Mouse (Mus musculus) retina, postnatal 7 days (tissue): ENCODE data around the gene Zfp385c.
"Not testable (repeated sequence)": the region's sequence is repeated elsewhere in the genome, so short reads cannot be mapped to it uniquely, and the experiment has no call there.

Experiments
- DNase-seq: peaks from one replicate; pipeline ENCODE4 v3.0.0-alpha.2; 2012; ENCODE audit warnings: low read depth, low spot score

Zfp385c gene

GRCm38 (mm10) chr11:100626701-100627195 is 65.5 kb downstream of the Zfp385c start:
- DNase-seq = no peak

DNA sequence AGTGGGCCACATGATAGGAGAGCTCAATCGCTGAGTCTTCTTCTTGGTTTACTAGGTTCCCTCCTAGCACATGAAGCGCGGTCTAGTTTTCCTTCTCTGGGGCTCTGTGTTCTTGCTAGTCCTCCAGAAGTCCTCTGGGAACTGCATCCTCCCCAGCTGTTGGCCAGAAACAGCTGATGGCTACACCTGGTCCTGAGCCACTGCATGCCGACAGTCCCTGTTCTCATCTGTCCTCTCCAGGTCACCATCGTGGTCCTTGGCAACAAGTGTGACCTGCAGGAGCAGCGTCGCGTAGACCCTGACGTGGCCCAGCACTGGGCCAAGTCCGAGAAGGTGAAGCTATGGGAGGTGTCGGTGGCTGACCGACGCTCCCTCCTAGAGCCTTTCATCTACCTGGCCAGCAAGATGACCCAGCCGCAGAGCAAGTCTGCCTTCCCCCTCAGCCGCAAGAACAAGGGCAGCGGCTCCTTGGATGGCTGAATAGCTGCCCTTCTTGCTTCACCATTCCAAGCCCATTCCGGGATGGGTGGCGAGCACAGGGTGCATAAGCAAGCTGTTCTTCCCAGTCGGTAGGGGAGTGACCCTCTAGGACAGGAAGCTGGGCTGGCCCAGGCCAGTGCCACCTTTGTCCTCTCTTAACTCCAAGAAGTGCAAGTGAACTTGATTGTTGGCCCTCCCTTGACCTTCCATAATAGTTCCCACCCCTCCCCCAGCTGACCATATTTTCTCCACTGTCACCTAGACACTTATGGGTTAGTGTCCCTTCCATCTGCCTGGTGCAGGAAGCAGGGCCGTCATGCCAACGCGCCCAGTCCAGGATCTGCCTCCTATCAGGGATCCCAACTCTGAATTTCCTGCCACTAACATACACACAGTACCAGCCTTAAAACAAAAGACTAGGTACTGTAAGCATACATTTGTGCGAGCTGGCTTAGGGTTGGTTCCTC is 66.2 kb downstream of the Zfp385c start:
- DNase-seq = no peak

DNA sequence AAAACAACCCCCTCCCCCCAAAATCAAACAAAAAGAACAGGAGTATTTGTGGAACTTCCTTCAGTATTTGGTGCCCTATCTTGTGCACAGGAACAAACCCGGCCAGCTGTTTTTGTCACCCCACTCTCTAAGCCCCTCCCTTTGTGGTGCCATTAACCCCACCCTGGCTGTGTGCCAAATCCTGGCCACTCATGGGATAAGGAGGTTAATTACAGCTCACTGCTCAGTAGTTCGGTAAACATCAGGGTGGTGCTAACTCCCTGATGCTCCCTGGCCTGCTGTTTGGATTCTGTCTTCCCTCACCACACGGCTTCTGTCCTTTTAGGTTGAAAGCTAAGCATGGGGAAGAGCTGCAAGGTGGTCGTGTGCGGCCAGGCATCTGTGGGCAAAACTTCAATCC is 68.4 kb downstream of the Zfp385c start:
- peak; percentile 68 for DNase-seq

GRCm38 (mm10) chr11:100622714-100623113 is 69.5 kb downstream of the Zfp385c start:
- DNase-seq = peak; percentile 89

- DNase-seq = no peak
Measured at GRCm38 (mm10) chr11:100619982-100620381, 72.3 kb downstream of the Zfp385c start, which contains the start of gene Dnajc7. Gene Dnajc7 (minus strand): TSS chr11:100620168.

GRCm38 (mm10) chr11:100619485-100619975 is 72.7 kb downstream of the Zfp385c start:
- peak; percentile 90 for DNase-seq

GRCm38 (mm10) chr11:100618761-100619484 is 73.3 kb downstream of the Zfp385c start, which contains the start of gene Nkiras2:
Gene Nkiras2 (plus strand): TSS chr11:100619244.
- no peak for DNase-seq

DNA sequence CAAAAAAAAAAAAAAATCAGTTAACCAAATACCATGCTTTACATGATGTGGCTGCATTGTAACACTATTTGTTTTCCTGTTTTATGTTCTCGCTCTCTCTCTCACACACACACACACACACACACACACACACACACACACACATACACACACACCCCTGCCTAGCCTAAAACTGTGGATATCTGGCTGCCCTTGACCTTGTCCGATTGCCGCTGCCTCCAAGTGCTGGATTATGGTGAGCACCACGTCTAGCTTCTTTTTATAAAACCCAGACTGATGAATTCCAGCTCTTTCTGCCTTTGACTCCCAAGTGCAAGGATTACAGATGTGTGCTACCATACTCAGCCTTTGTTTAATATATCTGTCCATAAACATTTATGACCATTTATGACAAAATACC is 74.8 kb downstream of the Zfp385c start:
- DNase-seq = no peak

GRCm38 (mm10) chr11:100616836-100617235 is 75.4 kb downstream of the Zfp385c start:
- not testable (repeated sequence) for DNase-seq

DNA sequence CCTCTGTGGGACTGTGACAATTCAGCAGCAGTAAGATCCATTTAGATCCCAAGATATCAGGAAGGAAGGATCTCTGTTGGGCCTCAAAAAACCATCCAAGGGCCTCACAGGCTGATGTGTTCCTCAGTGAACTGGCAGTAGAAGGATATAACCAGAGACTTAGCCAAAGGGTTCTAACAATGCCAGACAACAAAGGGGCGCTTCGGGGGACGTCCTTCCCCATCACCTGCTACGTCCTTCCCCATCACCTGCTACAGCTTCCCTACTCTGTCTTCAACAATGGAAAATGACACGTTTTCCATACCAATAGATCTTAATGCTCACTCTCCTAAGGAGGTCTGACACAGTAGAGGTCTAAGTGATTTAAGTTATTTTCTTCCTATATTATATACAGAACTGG is 75.9 kb downstream of the Zfp385c start:
- DNase-seq = no peak

DNA sequence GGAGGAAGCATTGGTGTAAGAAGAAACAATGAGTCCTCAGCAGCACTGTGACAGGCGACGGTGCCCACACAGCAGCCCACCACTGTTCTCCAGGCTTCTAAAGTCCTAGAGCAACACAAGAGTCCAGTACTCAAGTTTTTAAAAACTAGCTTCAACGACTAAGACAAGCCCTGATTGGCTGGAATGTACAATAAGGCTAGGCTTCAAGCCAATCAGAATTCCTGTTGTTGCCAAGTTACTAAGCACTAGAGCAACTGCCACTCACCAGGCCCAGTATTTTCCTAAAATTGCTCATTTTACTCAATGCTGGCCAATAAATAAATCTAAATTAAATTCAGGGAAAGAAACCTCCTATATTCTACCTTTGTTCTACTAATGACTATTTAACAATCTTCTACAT is 79.0 kb downstream of the Zfp385c start:
- no peak for DNase-seq

DNA sequence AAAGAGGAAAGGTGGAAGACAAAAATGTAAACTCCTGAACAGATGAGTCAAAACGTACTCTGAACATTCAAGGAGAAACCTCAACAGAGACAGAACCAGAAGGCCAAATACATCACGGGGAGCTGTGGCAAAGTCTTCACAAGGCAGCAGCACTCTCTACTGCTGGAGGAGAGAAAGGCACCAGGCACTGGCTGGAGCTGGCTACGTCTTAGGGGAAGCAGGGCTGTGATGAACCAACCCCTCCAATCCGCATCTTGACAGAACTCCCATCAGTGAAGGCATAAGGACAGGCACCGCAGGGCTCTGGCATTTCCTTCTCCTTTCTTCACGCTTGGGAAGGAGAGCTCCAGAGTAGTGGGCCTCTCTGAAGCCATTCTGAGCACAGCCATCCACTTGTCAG is 80.6 kb downstream of the Zfp385c start:
- no peak for DNase-seq

GRCm38 (mm10) chr11:100609997-100610680 is 82.1 kb downstream of the Zfp385c start:
- DNase-seq = no peak

DNA sequence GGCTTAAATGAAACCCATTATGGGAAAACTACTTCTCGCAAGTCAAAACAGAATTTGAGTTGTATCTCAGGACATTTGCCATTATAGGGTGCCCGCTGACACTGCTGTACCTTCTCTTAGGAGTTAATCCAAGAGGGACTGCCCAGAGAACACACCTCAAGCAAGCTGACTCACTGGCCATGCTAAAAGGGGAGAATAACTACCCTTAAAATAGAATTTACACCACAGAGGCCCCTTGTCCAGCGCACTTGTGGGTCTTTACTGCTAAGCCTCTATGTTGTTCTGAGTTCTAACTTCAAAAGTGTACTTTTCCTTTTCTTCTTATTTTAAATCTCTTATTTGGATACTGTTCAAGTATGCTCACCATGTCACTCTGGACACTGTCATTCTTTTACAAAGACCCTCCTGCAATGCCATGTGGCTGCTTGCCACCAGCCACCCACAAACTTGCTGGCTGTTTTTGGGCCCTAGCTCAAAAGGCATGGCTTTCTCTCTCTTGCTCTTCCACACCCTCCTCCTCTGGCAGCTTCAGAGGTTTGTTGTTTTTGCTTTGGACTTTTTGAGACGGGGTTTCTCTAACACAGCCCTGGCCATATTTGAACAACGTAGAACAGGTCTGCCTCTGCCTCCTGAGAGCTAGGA is 82.8 kb downstream of the Zfp385c start:
- no peak for DNase-seq

DNA sequence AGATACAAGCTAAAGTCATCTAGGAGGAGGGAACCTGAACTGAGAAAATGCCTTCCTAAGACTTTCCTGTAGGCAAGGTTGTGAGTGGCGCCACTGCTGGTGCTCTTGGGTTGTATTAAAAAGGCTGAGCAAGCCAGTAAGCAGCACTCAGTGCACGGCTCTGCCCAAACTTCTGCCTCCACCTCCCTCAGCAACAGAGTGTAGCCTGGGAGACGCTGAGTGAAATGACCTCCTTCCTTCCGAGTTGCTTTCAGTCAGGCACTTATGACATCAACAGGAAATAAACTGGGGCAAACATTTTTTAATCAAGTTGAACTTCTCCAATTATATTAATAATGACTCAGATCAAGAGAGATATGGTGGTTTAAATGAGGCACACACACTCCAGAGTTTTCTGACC is 83.5 kb downstream of the Zfp385c start:
- no peak for DNase-seq

DNA sequence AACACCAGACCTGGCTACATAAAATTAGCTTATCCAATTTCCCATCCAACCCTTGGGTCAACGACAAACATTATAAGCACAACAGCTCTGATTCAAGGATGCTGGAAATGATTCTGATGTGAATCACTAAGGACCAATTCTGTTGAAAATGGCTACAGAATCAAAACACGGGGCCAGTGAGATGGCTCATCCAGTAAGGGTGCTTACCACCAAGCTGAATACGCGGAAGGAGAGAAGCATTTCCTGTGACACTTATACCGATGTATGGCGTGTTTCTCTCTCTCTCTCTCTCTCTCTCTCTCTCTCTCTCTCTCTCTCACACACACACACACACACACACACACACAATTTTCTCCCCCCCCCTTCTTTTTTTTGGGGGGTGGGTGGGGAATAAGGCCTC is 85.1 kb downstream of the Zfp385c start:
- no peak for DNase-seq

GRCm38 (mm10) chr11:100605451-100605850 is 86.8 kb downstream of the Zfp385c start:
- no peak for DNase-seq

DNA sequence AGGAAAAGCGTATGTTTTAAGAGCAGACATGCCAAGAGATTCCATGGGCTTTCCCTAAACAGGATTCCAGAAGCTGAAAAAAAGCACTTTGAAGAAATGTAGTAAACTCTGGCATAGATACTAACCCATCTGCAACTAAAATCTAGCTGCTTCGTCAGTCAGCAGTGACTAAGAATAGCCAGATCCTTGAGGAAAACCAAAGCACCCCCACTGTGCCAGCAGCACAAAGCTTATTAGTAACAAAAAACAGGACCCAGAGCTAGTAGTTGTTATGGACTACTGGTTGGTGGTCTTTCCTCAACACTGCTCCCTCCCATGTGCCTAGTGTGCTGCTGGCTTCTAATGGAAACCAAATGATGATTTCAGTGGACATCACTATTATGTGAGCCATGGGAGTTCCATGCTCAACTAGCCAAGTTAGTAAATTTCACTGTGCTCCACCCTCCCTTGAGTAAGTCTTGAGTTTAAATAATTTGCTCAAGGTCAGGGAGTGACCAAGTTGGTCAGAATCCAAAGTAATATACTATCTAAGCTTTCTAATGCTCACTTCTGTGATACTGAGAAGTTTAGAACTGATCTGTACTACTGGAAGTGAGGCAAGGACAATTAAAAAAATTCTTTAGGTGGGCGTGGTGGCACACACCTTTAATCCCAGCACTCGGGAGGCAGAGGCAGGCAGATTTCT is 87.8 kb downstream of the Zfp385c start:
- no peak for DNase-seq

DNA sequence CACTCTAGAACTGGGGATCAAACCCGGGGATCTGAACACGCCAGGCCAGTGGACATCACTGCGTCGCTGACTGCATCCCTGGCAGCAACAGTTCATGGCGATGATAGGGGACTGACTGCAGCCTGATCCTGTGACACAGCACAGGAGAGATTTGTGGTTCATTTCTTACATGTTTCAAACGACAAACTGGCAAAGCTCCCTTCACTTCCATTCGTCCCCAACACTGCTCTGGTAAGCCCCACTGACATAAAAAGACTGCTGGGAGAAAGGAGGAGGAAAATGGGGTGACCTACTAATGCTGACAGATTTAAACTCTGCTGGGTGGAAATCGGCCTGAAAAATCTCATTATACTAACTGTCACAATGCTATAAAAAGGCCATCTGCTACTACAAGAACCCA is 88.4 kb downstream of the Zfp385c start:
- no peak for DNase-seq

- DNase-seq = no peak
Measured at GRCm38 (mm10) chr11:100603155-100603554, 89.1 kb downstream of the Zfp385c start.

- DNase-seq = no peak
Measured at GRCm38 (mm10) chr11:100601372-100601771, 90.9 kb downstream of the Zfp385c start.
